Mouse (Mus musculus) hindbrain, postnatal 0 days (tissue): ENCODE results near the gene Pigr. TPM values are rescaled to one million over a fixed set of nuclear protein-coding genes. Genes with fewer than 3 reads are reported as not detected.
A peak's percentile ranks its signal among the peaks of the same experiment; 100 is the strongest.

ENCODE experiments used
- ATAC-seq: fragments of 200-750 bp; cut with Nextera tagmentation; 2 replicates; pipeline ENCODE4 v1.8.0; 2017; ENCODE audit warnings: mild to moderate bottlenecking, moderate TSS enrichment, moderate library complexity
- DNase-seq: peaks from one replicate; pipeline ENCODE4 v3.0.0-alpha.2; 2015; ENCODE audit warnings: low spot score
- H3K27ac ChIP-seq: fragments of 300-500 bp; sonication (generic); 2 replicates; pipeline ENCODE4 v1.5.1; 2014; ENCODE audit warnings: mild to moderate bottlenecking
- H3K27me3 ChIP-seq: fragments of 300-500 bp; sonication (generic); 2 replicates; pipeline ENCODE4 v1.6.1; 2014; ENCODE audit warnings: low read length, mixed read lengths; ENCODE audit not compliant: insufficient read depth
- H3K36me3 ChIP-seq: fragments of 300-500 bp; sonication (generic); 2 replicates; pipeline ENCODE4 v1.6.1; 2014; ENCODE audit warnings: low read length, mixed read lengths; ENCODE audit not compliant: insufficient read depth
- H3K4me1 ChIP-seq: fragments of 300-500 bp; sonication (generic); 2 replicates; pipeline ENCODE4 v1.6.1; 2014; ENCODE audit warnings: antibody characterized with exemption, low read length, mixed read lengths; ENCODE audit not compliant: insufficient read depth
- H3K4me2 ChIP-seq: fragments of 300-500 bp; sonication (generic); 2 replicates; pipeline ENCODE4 v1.6.1; 2014; ENCODE audit warnings: low read depth, mild to moderate bottlenecking, low read length, moderate library complexity, mixed read lengths
- H3K4me3 ChIP-seq: fragments of 300-500 bp; sonication (generic); 2 replicates; pipeline ENCODE4 v1.5.1; 2014; ENCODE audit warnings: low read length
- H3K9ac ChIP-seq: fragments of 300-500 bp; sonication (generic); replicated peaks from 2 replicates; pipeline ENCODE4 v1.6.1; 2014; ENCODE audit warnings: mild to moderate bottlenecking, low read length, moderate library complexity, mixed read lengths
- H3K9me3 ChIP-seq: fragments of 300-500 bp; sonication (generic); 2 replicates; pipeline ENCODE4 v1.6.1; 2016; ENCODE audit warnings: low read length, mixed read lengths
- CTCF ChIP-seq: IDR thresholded peaks from 2 replicates; pipeline ENCODE4 v1.5.1; 2016; ENCODE audit warnings: antibody characterized with exemption, control low read depth, low read depth
- WGBS: fragments of 180-500 bp; shearing (Covaris S2); extraction: QIAGEN DNeasy Blood & Tissue Kit; methylation state at CpG from one replicate; pipeline ENCODE4 v1.1.7; 2014; 5-methylcytosine and 5-hydroxymethylcytosine counted together
- polyA plus RNA-seq: library from polyadenylated mRNA; unstranded; fragments of >200 nt; fragmentation: Nextera tagmentation; extraction: Ambion mirVana; gene quantifications from 2 replicates; pipeline ENCODE4 v1.2.1, GENCODE M21; 2015
- total RNA-seq: library from RNA; depleted of rRNA; stranded (reverse); fragments of >200 nt; gene quantifications from 2 replicates; pipeline ENCODE4 v1.2.3, GENCODE M21; 2014; rRNA removed

Pigr gene
- total RNA-seq (not detected in 2 replicates), polyA plus RNA-seq (not detected in 2 replicates)

- ATAC-seq (no peak), DNase-seq (no peak)
- H3K9me3 ChIP-seq: no peaks in the 10 kb centered on the region
- no peaks in the 10 kb centered on the region for H3K4me1 ChIP-seq
- no peak within 1 kb of the TSS for H3K4me2 ChIP-seq
- 87% methylated on average over 5 of the region's 5 CpGs for WGBS
- H3K27ac ChIP-seq: no peak within 1 kb of the TSS
- H3K36me3 ChIP-seq: no peaks in the 10 kb centered on the region
- no peaks in the 10 kb centered on the region for H3K27me3 ChIP-seq
- H3K4me3 ChIP-seq: no peak within 1 kb of the TSS
- no peak within 1 kb of the TSS for H3K9ac ChIP-seq
- TF ChIP-seq CTCF: no peak
Measured at GRCm38 (mm10) chr1:130826448-130826847, at the start of gene Pigr. Pigr (plus strand) TSS chr1:130826684.

DNA sequence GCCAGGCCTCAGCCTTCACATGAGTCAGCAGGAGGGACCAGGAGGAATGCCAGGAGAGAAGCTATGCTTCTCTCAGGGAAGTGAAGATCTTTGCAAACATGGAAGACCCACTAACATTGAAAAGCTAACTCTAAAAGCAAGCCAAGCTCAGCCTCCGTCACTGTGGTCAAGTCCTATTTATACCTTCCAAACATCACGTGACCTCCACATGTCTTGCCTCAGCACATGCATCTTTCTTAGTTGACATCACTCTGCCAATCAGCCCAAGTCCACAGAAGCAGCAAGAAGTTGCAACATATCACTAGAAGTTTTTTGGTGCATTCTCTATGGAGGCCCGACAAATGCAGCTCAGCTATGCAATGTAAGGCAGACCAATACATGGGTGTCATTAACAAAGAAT lies 46.6 kb upstream of the Pigr start:
- H3K36me3 ChIP-seq: no peaks in the 10 kb centered on the region
- no peak overlapping the region for H3K9ac ChIP-seq
- no peak for DNase-seq
- 87% methylated on average over 3 of the region's 3 CpGs for WGBS
- H3K27ac ChIP-seq: no peak overlapping the region
- H3K4me1 ChIP-seq: no peaks in the 10 kb centered on the region
- TF ChIP-seq CTCF: no peak
- H3K4me3 ChIP-seq: no peak overlapping the region
- H3K9me3 ChIP-seq: no peaks in the 10 kb centered on the region
- no peak overlapping the region for H3K4me2 ChIP-seq
- H3K27me3 ChIP-seq: no peaks in the 10 kb centered on the region
- ATAC-seq: no peak

DNA sequence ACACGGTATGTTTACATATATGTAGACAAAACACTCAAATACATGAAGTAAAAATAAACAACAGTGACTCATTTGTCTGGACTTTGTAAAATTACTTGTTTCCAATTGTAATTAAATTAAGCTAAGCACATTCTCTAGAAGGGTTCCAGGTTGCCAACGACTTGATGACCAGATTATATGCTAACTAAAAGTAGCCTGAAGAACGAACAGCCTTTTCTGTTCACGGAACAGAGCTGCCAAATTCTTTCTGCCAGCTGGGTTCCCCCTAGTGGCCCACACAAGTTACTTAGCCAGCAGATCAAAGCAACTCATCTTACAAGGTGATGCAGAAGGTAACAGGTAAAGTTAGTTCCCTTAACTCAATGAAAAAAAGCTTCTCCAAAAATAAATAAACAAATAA lies 42.4 kb upstream of the Pigr start:
- WGBS: 27% methylated on average over 4 of the region's 4 CpGs
- no peaks in the 10 kb centered on the region for H3K36me3 ChIP-seq
- peak; percentile 58 for TF ChIP-seq CTCF
- H3K4me2 ChIP-seq: no peak overlapping the region
- no peaks in the 10 kb centered on the region for H3K4me1 ChIP-seq
- no peak overlapping the region for H3K9ac ChIP-seq
- no peak overlapping the region for H3K4me3 ChIP-seq
- DNase-seq (peak; percentile 53), ATAC-seq (no peak)
- no peaks in the 10 kb centered on the region for H3K27me3 ChIP-seq
- no peaks in the 10 kb centered on the region for H3K9me3 ChIP-seq
- H3K27ac ChIP-seq: no peak overlapping the region

GRCm38 (mm10) chr1:130787001-130787400 lies 39.5 kb upstream of the Pigr start:
- H3K9ac ChIP-seq: no peak overlapping the region
- H3K4me3 ChIP-seq: no peak overlapping the region
- DNase-seq (no peak), ATAC-seq (no peak)
- no peak overlapping the region for H3K4me2 ChIP-seq
- H3K27me3 ChIP-seq: no peaks in the 10 kb centered on the region
- 39% methylated on average over 4 of the region's 4 CpGs for WGBS
- H3K36me3 ChIP-seq: no peaks in the 10 kb centered on the region
- no peak overlapping the region for H3K27ac ChIP-seq
- peak; percentile 34; the same call in 1 of the 2 replicates for TF ChIP-seq CTCF
- H3K4me1 ChIP-seq: no peaks in the 10 kb centered on the region
- H3K9me3 ChIP-seq: no peaks in the 10 kb centered on the region

DNA sequence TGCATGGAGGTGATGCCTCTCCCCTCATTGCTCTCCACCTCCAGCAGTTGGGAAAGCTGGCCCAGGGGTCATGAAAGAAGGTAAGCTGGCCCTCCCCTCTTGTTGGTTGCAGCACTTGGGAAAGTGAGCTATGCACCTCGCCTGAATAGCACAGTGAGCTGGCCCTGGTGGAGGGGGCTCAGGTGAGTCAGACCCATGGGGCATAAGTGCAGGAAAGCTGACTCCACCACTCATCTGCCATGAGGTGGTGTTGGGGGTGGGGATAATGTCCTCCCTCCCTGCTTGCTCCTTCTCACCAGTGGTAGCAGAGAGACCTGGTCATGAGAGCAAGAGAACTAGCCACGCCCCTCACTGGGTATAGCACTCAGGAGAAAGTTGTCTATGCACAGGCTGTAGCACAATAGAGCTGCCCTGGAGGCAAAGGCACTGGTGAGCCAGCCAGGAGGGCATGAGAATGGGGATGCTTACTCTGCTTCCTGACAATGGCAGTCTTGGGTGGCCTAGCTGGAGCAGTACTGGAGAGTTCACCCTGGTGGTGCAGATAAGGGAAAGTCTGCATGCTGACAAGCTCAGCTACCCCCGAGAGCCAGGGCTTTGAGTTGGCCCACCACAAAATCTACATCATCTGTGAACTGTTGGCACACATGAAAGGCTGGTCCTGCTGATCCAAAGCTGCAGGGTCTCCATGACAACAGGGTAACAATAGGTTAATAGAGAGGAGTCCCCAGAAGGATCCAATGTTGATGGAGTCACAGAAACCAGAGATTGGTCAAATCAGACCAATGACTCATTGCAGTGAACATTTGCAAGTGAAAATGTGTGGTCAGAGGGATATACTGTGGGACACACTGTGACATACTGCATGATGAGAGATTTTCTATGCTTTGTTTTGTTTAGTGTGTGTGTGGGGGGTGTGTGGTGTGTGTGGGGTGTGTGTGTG lies 36.7 kb upstream of the Pigr start:
- Histone ChIP-seq H3K27ac (no peak overlapping the region), H3K27me3 (no peaks in the 10 kb centered on the region), H3K4me3 (no peak overlapping the region), H3K4me2 (no peak overlapping the region), H3K9ac (no peak overlapping the region), H3K9me3 (no peaks in the 10 kb centered on the region), H3K36me3 (no peaks in the 10 kb centered on the region), H3K4me1 (no peaks in the 10 kb centered on the region)
- WGBS: 55% methylated on average over 3 of the region's 3 CpGs
- peak; percentile 63 for ATAC-seq
- TF ChIP-seq CTCF: no peak
- DNase-seq: no peak

GRCm38 (mm10) chr1:130795331-130795730 lies 31.2 kb upstream of the Pigr start:
- ATAC-seq: no peak
- Histone ChIP-seq H3K9me3 (no peaks in the 10 kb centered on the region), H3K27me3 (no peaks in the 10 kb centered on the region), H3K9ac (no peak overlapping the region), H3K4me2 (no peak overlapping the region), H3K27ac (no peak overlapping the region), H3K4me3 (no peak overlapping the region), H3K36me3 (no peaks in the 10 kb centered on the region), H3K4me1 (no peaks in the 10 kb centered on the region)
- TF ChIP-seq CTCF: no peak
- DNase-seq: no peak
- 68% methylated on average over 2 of the region's 2 CpGs for WGBS
